Mouse (Mus musculus) E14TG2a.4 (cell line): ENCODE results near the gene Rap1b.

Experiments used
- H3K27me3 ChIP-seq: 2 replicates; pipeline ENCODE4 v1.6.1; 2014; ENCODE audit warnings: low read length, control low read depth; ENCODE audit not compliant: insufficient read depth
- H3K36me3 ChIP-seq: 2 replicates; pipeline ENCODE4 v1.6.1; 2014; ENCODE audit warnings: low read length, control low read depth; ENCODE audit not compliant: insufficient read depth
- H3K4me1 ChIP-seq: replicated peaks from 2 replicates; pipeline ENCODE4 v1.6.1; 2014; ENCODE audit warnings: low read depth, low read length, control low read depth
- H3K4me3 ChIP-seq: replicated peaks from 2 replicates; pipeline ENCODE4 v1.5.1; 2014; ENCODE audit warnings: mild to moderate bottlenecking, low read length
- H3K9me3 ChIP-seq: 2 replicates; pipeline ENCODE4 v1.6.1; 2014; ENCODE audit warnings: low read length, control low read depth
- CTCF ChIP-seq: conservative IDR thresholded peaks from 2 replicates; pipeline ENCODE4 v1.5.1; 2014; ENCODE audit warnings: low read length
- NANOG ChIP-seq: IDR thresholded peaks from 2 replicates; pipeline ENCODE4 v1.6.1; 2014; ENCODE audit warnings: borderline replicate concordance, low read length, mixed read lengths
- POU5F1 ChIP-seq: IDR thresholded peaks from 2 replicates; pipeline ENCODE4 v1.6.1; 2014; ENCODE audit warnings: low read length, borderline replicate concordance

The Rap1b gene

DNA sequence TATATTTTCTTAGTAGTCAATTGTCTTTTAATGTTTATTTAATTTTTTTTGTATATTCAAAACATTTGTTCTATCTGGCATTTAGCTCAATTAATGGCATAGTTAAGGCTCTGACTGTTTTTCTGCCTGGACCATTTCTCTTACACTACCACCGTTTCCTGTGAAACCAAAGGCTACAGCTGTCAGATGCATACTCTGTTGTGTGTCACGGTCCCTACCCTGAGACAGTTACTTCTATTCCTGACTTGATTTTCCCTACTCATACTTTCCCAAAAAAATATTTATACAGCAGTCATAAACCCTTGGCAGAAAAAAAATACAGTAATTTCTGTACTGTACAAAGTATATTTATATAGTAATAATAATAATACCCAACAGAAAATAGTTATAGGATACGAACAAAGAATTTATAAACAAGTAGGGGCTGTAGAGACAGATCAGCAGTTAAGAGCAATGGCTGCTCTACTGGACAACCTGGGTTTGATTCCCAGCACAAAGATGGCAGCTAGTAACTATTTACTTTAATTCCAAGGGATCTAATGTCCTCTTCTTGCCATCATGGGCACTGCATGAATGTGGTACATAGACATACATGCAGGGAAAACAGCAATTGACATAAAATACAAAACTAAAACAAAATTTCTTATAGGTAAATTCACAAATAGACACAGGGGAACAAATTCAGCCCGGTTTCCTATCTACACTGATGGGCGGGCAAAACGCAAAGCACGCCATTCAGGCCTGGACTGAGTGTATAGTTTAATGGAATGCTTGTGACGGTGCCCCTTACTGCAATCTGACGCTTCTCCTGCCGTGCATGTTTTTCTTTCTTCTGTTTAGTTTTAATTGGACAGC is 78.3 kb downstream of the Rap1b start:
- peaks cover 94% of the 10 kb centered on the region for H3K36me3 ChIP-seq
- peaks cover 10% of the 10 kb centered on the region for H3K4me1 ChIP-seq
- TF ChIP-seq NANOG (no peak), CTCF (no peak), POU5F1 (no peak)
- H3K9me3 ChIP-seq = no peaks in the 10 kb centered on the region
- H3K4me3 ChIP-seq = no peak overlapping the region
- no peaks in the 10 kb centered on the region for H3K27me3 ChIP-seq

DNA sequence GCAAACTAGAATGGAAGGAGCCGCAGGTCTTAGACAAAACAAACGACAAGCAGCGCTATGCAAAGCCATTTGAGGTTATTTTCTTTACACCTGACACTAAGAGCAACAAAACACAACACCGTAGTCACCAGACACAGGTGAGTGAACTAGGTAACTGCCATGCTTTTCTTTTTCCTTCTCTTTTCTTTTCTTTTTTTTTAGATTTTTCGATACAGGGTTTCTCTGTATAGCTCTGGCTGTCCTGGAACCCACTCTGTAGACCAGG is 79.0 kb downstream of the Rap1b start:
- no peaks in the 10 kb centered on the region for H3K27me3 ChIP-seq
- peaks cover 95% of the 10 kb centered on the region for H3K36me3 ChIP-seq
- peaks cover 10% of the 10 kb centered on the region for H3K4me1 ChIP-seq
- no peaks in the 10 kb centered on the region for H3K9me3 ChIP-seq
- TF ChIP-seq POU5F1 = no peak
- no peak for TF ChIP-seq CTCF
- no peak for TF ChIP-seq NANOG
- H3K4me3 ChIP-seq = no peak overlapping the region

DNA sequence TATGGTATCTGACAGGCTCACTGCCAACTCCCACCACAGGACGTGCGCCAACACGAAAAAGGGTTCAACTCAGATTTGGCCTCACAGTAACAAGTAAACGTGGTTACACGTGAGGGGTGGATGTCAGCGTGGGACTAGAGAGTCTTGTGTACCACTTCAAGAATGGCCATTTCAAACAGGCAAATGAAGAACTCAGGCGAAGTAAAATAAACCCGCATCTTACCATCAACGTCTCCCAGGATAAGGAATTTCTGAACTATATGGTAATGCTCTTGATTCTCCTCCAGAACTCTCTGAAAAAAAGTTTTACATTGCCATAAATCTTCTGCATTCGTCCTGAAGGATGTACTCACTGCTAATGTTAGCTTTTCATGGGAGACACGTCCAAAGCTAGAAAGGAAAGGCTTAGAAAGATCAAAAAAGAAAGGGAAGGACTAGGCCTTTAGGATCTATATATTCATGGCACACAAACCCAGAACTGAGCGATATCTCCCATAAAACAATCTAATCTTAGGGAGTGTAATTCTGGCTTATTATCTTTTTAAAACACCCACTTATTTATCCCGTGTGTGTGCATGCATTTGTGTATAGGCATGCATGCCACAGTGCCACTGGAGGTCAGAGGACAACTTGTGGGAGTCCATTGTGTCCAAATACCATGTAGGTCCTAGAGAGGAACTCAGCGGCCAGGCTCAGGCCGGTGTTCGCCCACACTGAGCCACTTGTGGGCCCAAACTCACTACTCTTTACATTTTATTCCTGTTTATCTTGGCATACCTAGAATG is 79.5 kb downstream of the Rap1b start:
- TF ChIP-seq CTCF = no peak
- no peak for TF ChIP-seq POU5F1
- TF ChIP-seq NANOG = no peak
- Histone ChIP-seq H3K9me3 (no peaks in the 10 kb centered on the region), H3K36me3 (peaks cover 95% of the 10 kb centered on the region), H3K4me1 (peaks cover 10% of the 10 kb centered on the region), H3K27me3 (no peaks in the 10 kb centered on the region), H3K4me3 (no peak overlapping the region)

GRCm38 (mm10) chr10:117765116-117765894 is 80.5 kb downstream of the Rap1b start:
- H3K9me3 ChIP-seq = no peaks in the 10 kb centered on the region
- peaks cover 10% of the 10 kb centered on the region for H3K4me1 ChIP-seq
- no peaks in the 10 kb centered on the region for H3K27me3 ChIP-seq
- no peak for TF ChIP-seq NANOG
- no peak for TF ChIP-seq POU5F1
- no peak for TF ChIP-seq CTCF
- peaks cover 95% of the 10 kb centered on the region for H3K36me3 ChIP-seq
- H3K4me3 ChIP-seq = no peak overlapping the region

GRCm38 (mm10) chr10:117764598-117764997 is 81.2 kb downstream of the Rap1b start:
- no peaks in the 10 kb centered on the region for H3K9me3 ChIP-seq
- H3K4me3 ChIP-seq = no peak overlapping the region
- peaks cover 10% of the 10 kb centered on the region for H3K4me1 ChIP-seq
- peaks cover 95% of the 10 kb centered on the region for H3K36me3 ChIP-seq
- H3K27me3 ChIP-seq = no peaks in the 10 kb centered on the region
- TF ChIP-seq CTCF (no peak), POU5F1 (no peak)
